Mouse (Mus musculus): ENCODE results near the gene Il1f5. TPM values are rescaled to one million over a fixed set of nuclear protein-coding genes. Genes with fewer than 3 reads are reported as not detected.

Il1f5 gene
- not detected for total RNA-seq (2021)

- intact Hi-C loops (cut with DNase I): no loop called here
- DNase-seq: no peak
These were observed at the start of gene Il1f5 for GRCm38 (mm10) chr2:24276654-24277053. Gene Il1f5, plus strand, starts transcription at chr2:24276954.

DNA sequence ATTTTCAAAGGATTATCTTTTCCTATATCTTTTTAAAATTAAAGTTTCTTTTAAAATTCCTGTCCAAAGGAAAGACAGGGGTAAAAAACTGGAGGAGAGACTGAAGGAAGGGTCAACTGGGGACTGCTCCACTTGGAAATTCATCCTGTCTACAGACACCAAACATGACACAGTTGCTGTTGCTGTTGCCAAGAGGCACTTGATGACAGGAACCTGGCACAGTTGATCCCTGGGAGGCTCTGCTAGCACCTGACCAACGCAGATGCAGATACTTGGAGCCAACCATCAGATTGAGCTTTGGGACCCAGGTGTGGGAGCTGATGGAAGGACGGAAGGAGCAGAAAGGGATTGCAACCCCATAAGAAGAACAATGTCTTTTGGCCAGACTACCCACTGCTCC is 49.6 kb upstream of the Il1f5 start:
- intact Hi-C loops (cut with DNase I): no loop called here
- peak; percentile 33 to 35 for DNase-seq

DNA sequence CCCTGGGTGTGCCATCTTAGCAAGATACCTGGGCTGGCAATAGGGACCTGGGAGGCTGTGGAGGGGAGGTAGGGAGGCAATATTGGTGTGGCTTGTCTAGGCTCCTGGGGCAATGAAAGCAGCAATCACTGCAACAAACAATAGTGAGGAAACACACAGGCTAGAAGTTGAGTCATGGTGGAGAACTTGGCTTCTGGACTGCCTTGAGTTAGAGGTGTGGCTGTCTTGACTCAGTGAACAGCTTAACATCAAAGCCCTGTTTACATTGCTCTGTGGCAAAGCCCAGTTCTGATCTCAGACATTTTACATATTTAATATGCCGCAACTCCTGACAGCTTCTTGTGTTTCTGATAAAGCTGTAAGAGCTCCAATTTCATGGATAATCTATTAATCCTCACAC is 9.3 kb upstream of the Il1f5 start:
- DNase-seq: no peak
- intact Hi-C loops (cut with DNase I): no loop called here

DNA sequence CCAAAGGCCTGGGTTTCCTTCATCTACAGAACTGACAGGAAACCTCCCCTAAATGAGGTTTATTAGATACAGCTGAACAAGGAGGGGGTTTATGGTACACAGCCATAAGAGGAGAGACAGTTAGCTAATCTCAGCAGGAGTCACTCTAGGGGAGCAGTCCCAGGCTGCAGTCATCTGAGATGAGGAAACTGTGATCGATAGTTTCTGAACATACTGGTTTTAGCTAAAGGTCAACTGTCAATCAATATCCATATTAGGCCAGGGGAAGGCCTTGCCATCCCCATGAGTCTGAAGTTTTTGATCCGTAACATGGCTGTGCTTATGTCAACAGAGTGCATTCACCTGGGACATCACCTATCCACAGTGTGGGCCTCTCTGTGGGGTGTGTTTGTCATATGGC is 3.1 kb upstream of the Il1f5 start:
- intact Hi-C loops (cut with DNase I): no loop called here
- no peak for DNase-seq

GRCm38 (mm10) chr2:24275146-24275545 is 1.6 kb upstream of the Il1f5 start:
- intact Hi-C loops (cut with DNase I): no loop called here
- no peak for DNase-seq

DNA sequence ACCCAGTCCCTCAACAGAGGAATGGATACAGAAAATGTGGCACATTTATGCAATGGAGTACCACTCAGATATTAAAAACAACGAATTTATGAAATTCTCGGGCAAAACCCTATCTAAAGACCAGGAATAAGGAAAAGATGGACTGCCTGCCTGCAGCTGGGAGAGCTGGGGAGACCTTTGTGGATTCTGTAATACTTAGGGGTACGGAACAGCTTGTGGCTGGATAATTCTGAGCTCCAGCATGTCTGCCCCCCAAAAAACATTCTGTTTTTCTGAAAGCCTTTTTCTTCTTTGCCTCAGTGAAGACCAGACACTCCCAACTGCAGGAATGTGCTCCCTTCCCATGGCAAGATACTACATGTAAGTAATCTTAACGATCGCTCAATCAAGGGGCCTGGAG is 14.1 kb downstream of the Il1f5 start, which contains the start of gene Il1f10:
TSS of gene Il1f10 (plus strand) at position 301 of the 400 bp plus-strand sequence.
- intact Hi-C loops (cut with DNase I): loop anchor here (10.0 kb wide), 1 partner anchor 464 kb away; no protein-coding TSS in a partner anchor
- DNase-seq: no peak

DNA sequence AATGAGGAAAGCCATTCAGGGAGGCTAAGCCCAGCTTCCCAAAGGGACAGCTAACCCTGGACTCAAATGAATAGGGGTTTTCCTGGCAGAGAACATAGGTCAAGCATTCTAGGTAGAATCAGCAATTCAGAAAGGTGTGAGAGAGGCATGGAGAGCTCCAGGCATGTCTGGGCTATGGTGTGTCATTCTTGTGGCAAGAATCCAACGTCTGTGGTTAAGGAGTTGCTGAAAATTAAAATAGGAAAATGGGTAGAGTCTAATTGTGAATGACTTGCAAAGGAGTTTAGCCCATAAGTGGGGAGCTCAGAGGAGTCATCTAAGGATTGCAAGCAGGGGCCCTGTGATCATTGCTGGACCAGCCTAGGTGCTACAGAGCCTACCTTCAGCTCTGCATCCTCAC is 17.9 kb downstream of the Il1f5 start:
- no peak for DNase-seq
- intact Hi-C loops (cut with DNase I): loop anchor here (5.0 to 10.0 kb wide), 2 partner anchors 63 to 460 kb away; no protein-coding TSS in a partner anchor

DNA sequence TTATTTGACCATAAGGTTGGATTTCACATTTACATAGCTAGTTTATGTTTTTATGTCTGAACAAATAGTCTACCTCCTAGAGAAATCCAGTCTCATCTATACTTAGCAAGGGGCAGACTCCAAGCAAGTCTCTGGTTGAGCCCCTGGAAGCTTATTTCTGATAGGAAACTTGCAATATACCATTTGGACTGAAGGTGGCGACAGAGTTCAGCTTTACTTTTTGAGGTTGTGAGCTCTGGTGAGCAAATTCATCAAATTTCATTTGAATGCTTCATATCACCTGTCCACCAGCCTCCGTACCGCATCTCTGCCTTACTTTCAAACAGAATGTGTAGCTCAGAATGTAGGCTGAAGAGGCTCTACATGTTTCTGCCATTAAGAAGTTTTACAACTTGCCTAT is 20.1 kb downstream of the Il1f5 start:
- peak; percentile 38 to 70 for DNase-seq
- intact Hi-C loops (cut with DNase I): loop anchor here (1.0 to 10.0 kb wide), 4 partner anchors 60 to 458 kb away; no protein-coding TSS in a partner anchor

GRCm38 (mm10) chr2:24311302-24312001 is 34.7 kb downstream of the Il1f5 start:
- no peak for DNase-seq
- intact Hi-C loops (cut with DNase I): no loop called here

DNA sequence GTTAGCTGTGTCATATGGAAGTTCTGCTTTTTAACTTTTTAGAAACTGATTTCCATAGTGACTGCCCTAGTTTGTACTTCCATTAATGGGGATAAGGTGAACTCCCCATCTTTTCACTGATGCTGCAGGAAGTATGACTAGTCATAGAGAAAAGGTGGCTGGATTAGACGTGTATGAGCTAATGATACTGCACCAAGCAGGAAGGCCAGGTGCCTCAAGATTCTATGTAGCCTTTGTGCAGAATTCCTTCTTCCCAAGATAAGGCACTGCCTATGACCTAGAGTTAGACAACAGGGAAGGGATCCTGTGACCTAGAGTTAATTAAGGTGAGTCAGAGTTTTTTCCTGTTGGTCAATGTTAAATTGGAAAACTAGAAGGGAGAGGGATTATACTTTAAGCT is 40.2 kb downstream of the Il1f5 start:
- intact Hi-C loops (cut with DNase I): no loop called here

GRCm38 (mm10) chr2:24317919-24318598 is 41.3 kb downstream of the Il1f5 start:
- intact Hi-C loops (cut with DNase I): no loop called here
- DNase-seq: no peak

More for the DNA sequence above, 40.2 kb downstream of the Il1f5 start:
- no peak for DNase-seq

Other genes with a start within 250 kb of the Il1f5 start
- 1 to 10 TPM; 7.8 to 8.5 TPM for gene Hnmt, start 227.6 kb upstream of the Il1f5 start, total RNA-seq (2021)
- gene Tbpl2, start 180.4 kb upstream of the Il1f5 start, total RNA-seq (2021): not detected
- not detected for gene Il1f8, start 123.8 kb upstream of the Il1f5 start, total RNA-seq (2021)
- gene Il1f9, start 90.5 kb upstream of the Il1f5 start, total RNA-seq (2021): not detected
- not detected for gene Il1f6, start 61.5 kb upstream of the Il1f5 start, total RNA-seq (2021)
- not detected for gene Il1f10, start 14.2 kb downstream of the Il1f5 start, total RNA-seq (2021)
- gene Il1rn, start 59.9 kb downstream of the Il1f5 start, total RNA-seq (2021): under 1 TPM in 1 of 2 experiments, not detected in 1; 0.20 TPM
- gene Psd4, start 90.6 kb downstream of the Il1f5 start, total RNA-seq (2021): 1 to 10 TPM; 1.3 to 2.2 TPM
- not detected for gene Pax8, start 198.6 kb downstream of the Il1f5 start, total RNA-seq (2021)